Mouse (Mus musculus) embryonic facial prominence, embryonic 13.5 days (tissue): ENCODE measurements around the gene Negr1. TPM values are rescaled to one million over a fixed set of nuclear protein-coding genes. Genes with fewer than 3 reads are reported as not detected.

Experiments
- ATAC-seq: fragments of 200-750 bp; cut with Nextera tagmentation; 2 replicates; pipeline ENCODE4 v1.8.0; 2017; ENCODE audit warnings: low read depth; ENCODE audit not compliant: insufficient number of reproducible peaks, insufficient read depth, low FRiP score, low TSS enrichment
- H3K27ac ChIP-seq: fragments of 300-500 bp; sonication (generic); 2 replicates; pipeline ENCODE4 v1.5.1; 2015; ENCODE audit warnings: moderate library complexity, mild to moderate bottlenecking, inconsistent platforms
- H3K27me3 ChIP-seq: fragments of 300-500 bp; sonication (generic); 2 replicates; pipeline ENCODE4 v1.6.1; 2015; ENCODE audit warnings: mild to moderate bottlenecking, inconsistent platforms
- H3K36me3 ChIP-seq: fragments of 300-500 bp; sonication (generic); 2 replicates; pipeline ENCODE4 v1.6.1; 2015; ENCODE audit warnings: mild to moderate bottlenecking, inconsistent platforms
- H3K4me1 ChIP-seq: fragments of 300-500 bp; sonication (generic); 2 replicates; pipeline ENCODE4 v1.6.1; 2015; ENCODE audit warnings: inconsistent platforms
- H3K4me2 ChIP-seq: fragments of 300-500 bp; sonication (generic); 2 replicates; pipeline ENCODE4 v1.6.1; 2015; ENCODE audit warnings: moderate library complexity, mild to moderate bottlenecking, inconsistent platforms
- H3K4me3 ChIP-seq: fragments of 300-500 bp; sonication (generic); 2 replicates; pipeline ENCODE4 v1.5.1; 2015; ENCODE audit warnings: mild to moderate bottlenecking, inconsistent platforms
- H3K9ac ChIP-seq: fragments of 300-500 bp; sonication (generic); 2 replicates; pipeline ENCODE4 v1.6.1; 2015; ENCODE audit warnings: mild to moderate bottlenecking, inconsistent platforms
- H3K9me3 ChIP-seq: fragments of 300-500 bp; sonication (generic); 2 replicates; pipeline ENCODE4 v1.6.1; 2016; ENCODE audit warnings: inconsistent platforms
- WGBS: fragments of 180-500 bp; shearing (Covaris S2); methylation state at CpG from one replicate; pipeline ENCODE4 v1.1.7; 2015; ENCODE audit warnings: mixed read lengths; 5-methylcytosine and 5-hydroxymethylcytosine counted together
- polyA plus RNA-seq: library from polyadenylated mRNA; unstranded; fragments of >200 nt; fragmentation: Nextera tagmentation; extraction: Ambion mirVana; gene quantifications from 2 replicates; pipeline ENCODE4 v1.2.1, GENCODE M21; 2015

The Negr1 gene
- polyA plus RNA-seq, 1 experiment from 2014 or later = 5.1 TPM

- H3K9me3 ChIP-seq = no peaks in the 10 kb centered on the region
- WGBS = 88% methylated on average over 1 of the region's 1 CpGs
- no peak overlapping the region for H3K27ac ChIP-seq
- H3K4me1 ChIP-seq = no peaks in the 10 kb centered on the region
- H3K27me3 ChIP-seq = no peaks in the 10 kb centered on the region
- no peak for ATAC-seq
- no peak overlapping the region for H3K4me3 ChIP-seq
- no peak overlapping the region for H3K9ac ChIP-seq
- no peaks in the 10 kb centered on the region for H3K36me3 ChIP-seq
- no peak overlapping the region for H3K4me2 ChIP-seq
Observed at GRCm38 (mm10) chr3:156883873-156884272, 322.3 kb downstream of the Negr1 start.

GRCm38 (mm10) chr3:156885689-156886088 is 324.1 kb downstream of the Negr1 start:
- Histone ChIP-seq H3K4me3 (no peak overlapping the region), H3K36me3 (no peaks in the 10 kb centered on the region), H3K9me3 (no peaks in the 10 kb centered on the region), H3K27me3 (no peaks in the 10 kb centered on the region), H3K27ac (no peak overlapping the region), H3K4me1 (no peaks in the 10 kb centered on the region), H3K9ac (no peak overlapping the region), H3K4me2 (no peak overlapping the region)
- 77% methylated on average over 1 of the region's 1 CpGs for WGBS
- ATAC-seq = no peak

- no peak overlapping the region for H3K4me3 ChIP-seq
- H3K9me3 ChIP-seq = no peaks in the 10 kb centered on the region
- WGBS = 85% methylated on average over 3 of the region's 3 CpGs
- no peaks in the 10 kb centered on the region for H3K27me3 ChIP-seq
- H3K27ac ChIP-seq = no peak overlapping the region
- no peak overlapping the region for H3K4me2 ChIP-seq
- H3K9ac ChIP-seq = no peak overlapping the region
- no peak for ATAC-seq
- no peaks in the 10 kb centered on the region for H3K4me1 ChIP-seq
- no peaks in the 10 kb centered on the region for H3K36me3 ChIP-seq
Observed at GRCm38 (mm10) chr3:156886915-156887314, 325.3 kb downstream of the Negr1 start.

- ATAC-seq = no peak
- Histone ChIP-seq H3K4me2 (no peak overlapping the region), H3K27ac (no peak overlapping the region), H3K27me3 (no peaks in the 10 kb centered on the region), H3K9ac (no peak overlapping the region), H3K9me3 (no peaks in the 10 kb centered on the region), H3K36me3 (no peaks in the 10 kb centered on the region), H3K4me1 (no peaks in the 10 kb centered on the region), H3K4me3 (no peak overlapping the region)
- WGBS = 67% methylated on average over 4 of the region's 4 CpGs
Observed at GRCm38 (mm10) chr3:156890986-156891385, 329.4 kb downstream of the Negr1 start.

GRCm38 (mm10) chr3:156895322-156895721 is 333.7 kb downstream of the Negr1 start:
- Histone ChIP-seq H3K4me1 (no peaks in the 10 kb centered on the region), H3K4me3 (no peak overlapping the region), H3K9me3 (no peaks in the 10 kb centered on the region), H3K36me3 (no peaks in the 10 kb centered on the region), H3K27me3 (no peaks in the 10 kb centered on the region), H3K27ac (no peak overlapping the region), H3K4me2 (no peak overlapping the region), H3K9ac (no peak overlapping the region)
- ATAC-seq = no peak
- WGBS = 36% methylated on average over 4 of the region's 4 CpGs

GRCm38 (mm10) chr3:156896106-156896505 is 334.5 kb downstream of the Negr1 start:
- H3K4me3 ChIP-seq = no peak overlapping the region
- 88% methylated on average over 4 of the region's 4 CpGs for WGBS

GRCm38 (mm10) chr3:156896552-156896951 is 335.0 kb downstream of the Negr1 start:
- no peaks in the 10 kb centered on the region for H3K4me1 ChIP-seq
- H3K27me3 ChIP-seq = no peaks in the 10 kb centered on the region
- H3K9me3 ChIP-seq = no peaks in the 10 kb centered on the region
- H3K27ac ChIP-seq = no peak overlapping the region
- 68% methylated on average over 1 of the region's 1 CpGs for WGBS
- no peak overlapping the region for H3K9ac ChIP-seq
- H3K4me3 ChIP-seq = no peak overlapping the region
- H3K4me2 ChIP-seq = no peak overlapping the region
- no peaks in the 10 kb centered on the region for H3K36me3 ChIP-seq
- ATAC-seq = no peak

More at GRCm38 (mm10) chr3:156896106-156896505, 334.5 kb downstream of the Negr1 start:
- Histone ChIP-seq H3K9ac (no peak overlapping the region), H3K9me3 (no peaks in the 10 kb centered on the region), H3K4me2 (no peak overlapping the region), H3K27ac (no peak overlapping the region), H3K36me3 (no peaks in the 10 kb centered on the region), H3K27me3 (no peaks in the 10 kb centered on the region), H3K4me1 (no peaks in the 10 kb centered on the region)
- no peak for ATAC-seq

GRCm38 (mm10) chr3:156901140-156901539 is 339.5 kb downstream of the Negr1 start:
- Histone ChIP-seq H3K4me2 (no peak overlapping the region), H3K4me3 (no peak overlapping the region), H3K4me1 (no peaks in the 10 kb centered on the region), H3K9ac (no peak overlapping the region), H3K27me3 (no peaks in the 10 kb centered on the region), H3K36me3 (no peaks in the 10 kb centered on the region), H3K27ac (no peak overlapping the region), H3K9me3 (no peaks in the 10 kb centered on the region)
- 83% methylated on average over 3 of the region's 3 CpGs for WGBS
- ATAC-seq = no peak

GRCm38 (mm10) chr3:156903925-156904576 is 342.5 kb downstream of the Negr1 start:
- H3K4me3 ChIP-seq = no peak overlapping the region
- H3K9ac ChIP-seq = no peak overlapping the region
- no peaks in the 10 kb centered on the region for H3K4me1 ChIP-seq
- H3K27me3 ChIP-seq = no peaks in the 10 kb centered on the region
- H3K4me2 ChIP-seq = no peak overlapping the region
- no peak for ATAC-seq
- 74% methylated on average over 9 of the region's 9 CpGs for WGBS
- H3K27ac ChIP-seq = no peak overlapping the region
- no peaks in the 10 kb centered on the region for H3K36me3 ChIP-seq
- no peaks in the 10 kb centered on the region for H3K9me3 ChIP-seq

GRCm38 (mm10) chr3:156912816-156913215 is 351.2 kb downstream of the Negr1 start:
- H3K4me1 ChIP-seq = no peaks in the 10 kb centered on the region
- H3K4me3 ChIP-seq = no peak overlapping the region
- H3K27me3 ChIP-seq = no peaks in the 10 kb centered on the region
- H3K27ac ChIP-seq = no peak overlapping the region
- no peak for ATAC-seq
- H3K36me3 ChIP-seq = no peaks in the 10 kb centered on the region
- 82% methylated on average over 3 of the region's 3 CpGs for WGBS
- no peaks in the 10 kb centered on the region for H3K9me3 ChIP-seq
- H3K4me2 ChIP-seq = no peak overlapping the region
- no peak overlapping the region for H3K9ac ChIP-seq

- Histone ChIP-seq H3K36me3 (no peaks in the 10 kb centered on the region), H3K27ac (no peak overlapping the region)
Observed at GRCm38 (mm10) chr3:156921369-156921768, 359.8 kb downstream of the Negr1 start.

GRCm38 (mm10) chr3:156923159-156923558 is 361.6 kb downstream of the Negr1 start:
- 74% methylated on average over 1 of the region's 1 CpGs for WGBS
- Histone ChIP-seq H3K4me3 (no peak overlapping the region), H3K36me3 (no peaks in the 10 kb centered on the region), H3K9me3 (no peaks in the 10 kb centered on the region), H3K9ac (no peak overlapping the region), H3K27me3 (no peaks in the 10 kb centered on the region), H3K27ac (no peak overlapping the region), H3K4me2 (no peak overlapping the region), H3K4me1 (no peaks in the 10 kb centered on the region)
- no peak for ATAC-seq

More at GRCm38 (mm10) chr3:156921369-156921768, 359.8 kb downstream of the Negr1 start:
- no peaks in the 10 kb centered on the region for H3K27me3 ChIP-seq
- ATAC-seq = no peak
- no peak overlapping the region for H3K4me2 ChIP-seq
- no peaks in the 10 kb centered on the region for H3K9me3 ChIP-seq
- no peak overlapping the region for H3K9ac ChIP-seq
- H3K4me3 ChIP-seq = no peak overlapping the region
- no peaks in the 10 kb centered on the region for H3K4me1 ChIP-seq
